Mouse (Mus musculus) bone marrow macrophage, adult 2 months (primary cell): ENCODE measurements around the gene Vmn1r127.
"Not testable (repeated sequence)": the region's sequence is repeated elsewhere in the genome, so short reads cannot be mapped to it uniquely, and the experiment has no call there.

Experiments
- CTCF ChIP-seq: IDR thresholded peaks from 2 replicates; pipeline ENCODE4 v1.5.1; 2012; ENCODE audit warnings: low read depth, mild to moderate bottlenecking, low read length, moderate library complexity
- POLR2A ChIP-seq: IDR thresholded peaks from 2 replicates; pipeline ENCODE4 v1.6.1; 2012; ENCODE audit warnings: mild to moderate bottlenecking, low read depth, low read length, borderline replicate concordance

- TF ChIP-seq POLR2A, CTCF: not testable (repeated sequence)
Measured at GRCm38 (mm10) chr7:21349073-21349472, 29.4 kb upstream of the Vmn1r127 start, which contains the start of gene Vmn1r128.
